Mouse (Mus musculus) spleen, adult 2 months (tissue): ENCODE results near the gene D2hgdh. TPM values are rescaled to one million over a fixed set of nuclear protein-coding genes. Genes with fewer than 3 reads are reported as not detected.
"Not testable (repeated sequence)": the region's sequence is repeated elsewhere in the genome, so short reads cannot be mapped to it uniquely, and the experiment has no call there.

ENCODE experiments used
- DNase-seq, 2 experiments: peaks; one replicate each; pipeline versions ENCODE4 v3.0.0 to v3.0.0-alpha.2; 2012 to 2021; ENCODE audit warnings: low spot score in 2 of 2, low read depth in 1 of 2
- H3K27ac ChIP-seq: fragments of 200-500 bp; 2 replicates; pipeline ENCODE4 v1.5.1; 2012; ENCODE audit warnings: low read length, inconsistent platforms; ENCODE audit not compliant: insufficient read depth
- H3K27me3 ChIP-seq: fragments of 200-500 bp; 2 replicates; pipeline ENCODE4 v1.6.1; 2012; ENCODE audit warnings: mild to moderate bottlenecking, moderate library complexity, low read length, inconsistent platforms; ENCODE audit not compliant: control insufficient read depth, insufficient read depth
- H3K36me3 ChIP-seq: fragments of 200-500 bp; 2 replicates; pipeline ENCODE4 v1.6.1; 2012; ENCODE audit warnings: mild to moderate bottlenecking, low read length, inconsistent platforms; ENCODE audit not compliant: control insufficient read depth, insufficient read depth
- H3K4me1 ChIP-seq: fragments of 200-500 bp; 2 replicates; pipeline ENCODE4 v1.6.1; 2011; ENCODE audit warnings: inconsistent platforms; ENCODE audit not compliant: control insufficient read depth, insufficient read depth, insufficient read length
- H3K4me3 ChIP-seq: fragments of 200-500 bp; 2 replicates; pipeline ENCODE4 v1.5.1; 2011; ENCODE audit warnings: mild to moderate bottlenecking, inconsistent platforms; ENCODE audit not compliant: insufficient read depth, insufficient read length; ENCODE audit errors: extremely low read depth
- CTCF ChIP-seq: fragments of 200-500 bp; IDR thresholded peaks from 2 replicates; pipeline ENCODE4 v1.5.1; 2011; ENCODE audit warnings: mild to moderate bottlenecking, inconsistent platforms; ENCODE audit not compliant: insufficient read depth, insufficient read length, insufficient replicate concordance; ENCODE audit errors: extremely low read depth
- POLR2A ChIP-seq: fragments of 200-500 bp; IDR thresholded peaks from 2 replicates; pipeline ENCODE4 v1.6.1; 2011; ENCODE audit warnings: low read depth, low read length, inconsistent platforms
- WGBS: fragments of 180-500 bp; shearing (Covaris S2); methylation state at CpG from one replicate; pipeline ENCODE4 v1.1.7; 2018; 5-methylcytosine and 5-hydroxymethylcytosine counted together
- polyA plus RNA-seq: library from polyadenylated mRNA; depleted of rRNA; stranded (reverse); fragments of >200 nt; gene quantifications from 2 replicates; pipeline ENCODE4 v1.2.3, GENCODE M21; 2012

D2hgdh gene
- polyA plus RNA-seq, 1 experiment = 20.3 TPM

GRCm38 (mm10) chr1:93826540-93826835, 1.8 kb downstream of the D2hgdh start:
- Histone ChIP-seq H3K36me3 (no peaks in the 10 kb centered on the region; the same call in 1 of the 2 replicates), H3K27me3 (no peaks in the 10 kb centered on the region), H3K4me3 (no peak overlapping the region), H3K27ac (no peak overlapping the region), H3K4me1 (peaks cover 12% of the 10 kb centered on the region; the same call in 1 of the 2 replicates)
- 95% methylated on average over 9 of the region's 9 CpGs for WGBS
- no peak for TF ChIP-seq POLR2A
- no peak for TF ChIP-seq CTCF
- DNase-seq = no peak

- H3K36me3 ChIP-seq = peaks cover 16% of the 10 kb centered on the region
- not testable (repeated sequence) for H3K4me3 ChIP-seq, H3K27ac ChIP-seq, DNase-seq, H3K27me3 ChIP-seq, H3K4me1 ChIP-seq
- 78% methylated on average over 2 of the region's 4 CpGs for WGBS
These were observed 8.1 kb downstream of the D2hgdh start for GRCm38 (mm10) chr1:93832754-93833360.

GRCm38 (mm10) chr1:93834671-93835150, 10.0 kb downstream of the D2hgdh start:
- TF ChIP-seq CTCF (no peak), POLR2A (no peak)
- Histone ChIP-seq H3K4me3 (no peak overlapping the region), H3K27me3 (no peaks in the 10 kb centered on the region), H3K4me1 (no peaks in the 10 kb centered on the region), H3K36me3 (peaks cover 16% of the 10 kb centered on the region), H3K27ac (no peak overlapping the region)
- no peak for DNase-seq
- 91% methylated on average over 7 of the region's 7 CpGs for WGBS

- Histone ChIP-seq H3K4me3 (no peak overlapping the region), H3K27ac (no peak overlapping the region), H3K36me3 (peaks cover 16% of the 10 kb centered on the region), H3K27me3 (no peaks in the 10 kb centered on the region), H3K4me1 (no peaks in the 10 kb centered on the region)
- TF ChIP-seq CTCF = no peak
- TF ChIP-seq POLR2A = no peak
- no peak for DNase-seq
- WGBS = 95% methylated on average over 4 of the region's 4 CpGs
These were observed 10.5 kb downstream of the D2hgdh start for GRCm38 (mm10) chr1:93835211-93835610.

GRCm38 (mm10) chr1:93835876-93836531, 11.3 kb downstream of the D2hgdh start:
- Histone ChIP-seq H3K27me3 (no peaks in the 10 kb centered on the region), H3K4me3 (no peak overlapping the region), H3K36me3 (peaks cover 16% of the 10 kb centered on the region), H3K4me1 (no peaks in the 10 kb centered on the region), H3K27ac (no peak overlapping the region)
- TF ChIP-seq CTCF (no peak), POLR2A (no peak)
- WGBS = 95% methylated on average over 6 of the region's 6 CpGs
- no peak for DNase-seq

- 91% methylated on average over 2 of the region's 2 CpGs for WGBS
- Histone ChIP-seq H3K36me3 (peaks cover 16% of the 10 kb centered on the region), H3K27me3 (no peaks in the 10 kb centered on the region), H3K4me3 (no peak overlapping the region), H3K27ac (no peak overlapping the region), H3K4me1 (no peaks in the 10 kb centered on the region)
- TF ChIP-seq CTCF (no peak), POLR2A (no peak)
- no peak for DNase-seq
These were observed 11.8 kb downstream of the D2hgdh start for GRCm38 (mm10) chr1:93836532-93836913.

GRCm38 (mm10) chr1:93837335-93837734, 12.6 kb downstream of the D2hgdh start:
- Histone ChIP-seq H3K36me3 (peaks cover 16% of the 10 kb centered on the region), H3K4me3 (no peak overlapping the region), H3K27me3 (no peaks in the 10 kb centered on the region), H3K4me1 (no peaks in the 10 kb centered on the region), H3K27ac (no peak overlapping the region)
- TF ChIP-seq POLR2A (no peak), CTCF (no peak)
- WGBS = 89% methylated on average over 7 of the region's 8 CpGs
- no peak for DNase-seq

- 93% methylated on average over 8 of the region's 8 CpGs for WGBS
- not testable (repeated sequence) for H3K4me1 ChIP-seq, H3K4me3 ChIP-seq, H3K27me3 ChIP-seq, DNase-seq, H3K27ac ChIP-seq
- H3K36me3 ChIP-seq = peaks cover 16% of the 10 kb centered on the region
These were observed 13.9 kb downstream of the D2hgdh start for GRCm38 (mm10) chr1:93838569-93838968.

GRCm38 (mm10) chr1:93845766-93846366, 21.2 kb downstream of the D2hgdh start:
- not testable (repeated sequence) for H3K36me3 ChIP-seq, DNase-seq, H3K27ac ChIP-seq, H3K4me1 ChIP-seq, H3K4me3 ChIP-seq, H3K27me3 ChIP-seq
- 65% methylated on average over 2 of the region's 3 CpGs for WGBS

GRCm38 (mm10) chr1:93855790-93856189, 31.1 kb downstream of the D2hgdh start:
- DNase-seq, H3K36me3 ChIP-seq, H3K4me1 ChIP-seq, H3K27ac ChIP-seq, H3K27me3 ChIP-seq, H3K4me3 ChIP-seq: not testable (repeated sequence)
- 71% methylated on average over 4 of the region's 4 CpGs for WGBS
